Mouse (Mus musculus) limb, embryonic 14.5 days (tissue): Measurements from ENCODE around the gene Hspa12a. TPM values are rescaled to one million over a fixed set of nuclear protein-coding genes. Genes with fewer than 3 reads are reported as not detected.
A peak's percentile ranks its signal among the peaks of the same experiment; 100 is the strongest.

Experiments used
- ATAC-seq: fragments of 200-750 bp; cut with Nextera tagmentation; 2 replicates; pipeline ENCODE4 v1.8.0; 2017; ENCODE audit warnings: low read depth, moderate number of reproducible peaks, moderate TSS enrichment; ENCODE audit not compliant: low FRiP score
- DNase-seq: peaks from one replicate; pipeline ENCODE4 v3.0.0-alpha.2; 2015; ENCODE audit warnings: low spot score
- H3K27ac ChIP-seq: fragments of 300-500 bp; sonication (generic); replicated peaks from 2 replicates; pipeline ENCODE4 v1.5.1; 2014; ENCODE audit warnings: low read depth, mild to moderate bottlenecking, low read length, moderate library complexity, mixed read lengths
- H3K27me3 ChIP-seq: fragments of 300-500 bp; sonication (generic); 2 replicates; pipeline ENCODE4 v1.6.1; 2014; ENCODE audit warnings: low read length, mixed read lengths; ENCODE audit not compliant: control insufficient read depth, insufficient read depth
- H3K36me3 ChIP-seq: fragments of 300-500 bp; sonication (generic); 2 replicates; pipeline ENCODE4 v1.6.1; 2014; ENCODE audit warnings: mild to moderate bottlenecking, low read length, moderate library complexity, mixed read lengths; ENCODE audit not compliant: control insufficient read depth, insufficient read depth
- H3K4me1 ChIP-seq: fragments of 300-500 bp; sonication (generic); 2 replicates; pipeline ENCODE4 v1.6.1; 2014; ENCODE audit warnings: antibody characterized with exemption, low read length, mixed read lengths; ENCODE audit not compliant: control insufficient read depth, insufficient read depth
- H3K4me2 ChIP-seq: fragments of 300-500 bp; sonication (generic); replicated peaks from 2 replicates; pipeline ENCODE4 v1.6.1; 2014; ENCODE audit warnings: low read depth, mild to moderate bottlenecking, low read length, moderate library complexity; ENCODE audit not compliant: severe bottlenecking
- H3K4me3 ChIP-seq: fragments of 300-500 bp; sonication (generic); replicated peaks from 2 replicates; pipeline ENCODE4 v1.5.1; 2014; ENCODE audit warnings: low read length
- H3K9ac ChIP-seq: fragments of 300-500 bp; sonication (generic); 2 replicates; pipeline ENCODE4 v1.6.1; 2014; ENCODE audit warnings: mild to moderate bottlenecking, low read depth, low read length, moderate library complexity; ENCODE audit not compliant: severe bottlenecking
- H3K9me3 ChIP-seq: fragments of 300-500 bp; sonication (generic); 2 replicates; pipeline ENCODE4 v1.6.1; 2016; ENCODE audit warnings: low read length; ENCODE audit not compliant: control insufficient read depth
- POLR2A ChIP-seq: fragments of 200-500 bp; IDR thresholded peaks from 2 replicates; pipeline ENCODE4 v1.8.0; 2012; ENCODE audit warnings: inconsistent platforms, mild to moderate bottlenecking, moderate library complexity, borderline replicate concordance; ENCODE audit not compliant: insufficient read depth, insufficient read length; ENCODE audit errors: extremely low read depth
- WGBS: fragments of 180-500 bp; shearing (Covaris S2); extraction: QIAGEN DNeasy Blood & Tissue Kit; methylation state at CpG from one replicate; pipeline ENCODE4 v1.1.7; 2014; 5-methylcytosine and 5-hydroxymethylcytosine counted together
- polyA plus RNA-seq, 2 experiments: library from polyadenylated mRNA; depleted of rRNA in 1 of 2; stranded (reverse) in 1 of 2; unstranded in 1 of 2; fragments of >200 nt; fragmentation: Nextera tagmentation in 1 of 2; extraction: Ambion mirVana in 1 of 2; gene quantifications; 2 replicates each; pipeline versions ENCODE4 v1.2.1 to v1.2.3; 2012 to 2014

The Hspa12a gene
- polyA plus RNA-seq, 2 experiments, result 2.4 to 6.1 TPM

GRCm38 (mm10) chr19:58975216-58975863 is 31.9 kb upstream of the Hspa12a start:
- Histone ChIP-seq H3K4me3 (no peak overlapping the region), H3K27me3 (peaks cover 5% of the 10 kb centered on the region; the same call in 1 of the 2 replicates), H3K36me3 (no peaks in the 10 kb centered on the region), H3K4me1 (0 out of 2 replicates have a peak, but pooled peaks cover 5% of the 10 kb centered on the region), H3K9ac (no peak overlapping the region), H3K27ac (no peak overlapping the region), H3K9me3 (no peaks in the 10 kb centered on the region), H3K4me2 (no peak overlapping the region)
- no peak for DNase-seq
- peak; percentile 65; the same call in 1 of the 2 replicates for ATAC-seq
- 55% methylated on average over 11 of the region's 11 CpGs for WGBS
- TF ChIP-seq POLR2A, result no peak

GRCm38 (mm10) chr19:58974126-58974525 is 30.7 kb upstream of the Hspa12a start:
- Histone ChIP-seq H3K36me3 (no peaks in the 10 kb centered on the region), H3K27me3 (peaks cover 5% of the 10 kb centered on the region; the same call in 1 of the 2 replicates), H3K9me3 (no peaks in the 10 kb centered on the region), H3K4me2 (no peak overlapping the region), H3K9ac (no peak overlapping the region), H3K4me1 (0 out of 2 replicates have a peak, but pooled peaks cover 1% of the 10 kb centered on the region), H3K27ac (no peak overlapping the region), H3K4me3 (no peak overlapping the region)
- 87% methylated on average over 8 of the region's 8 CpGs for WGBS
- no peak for ATAC-seq
- no peak for DNase-seq
- TF ChIP-seq POLR2A, result no peak

GRCm38 (mm10) chr19:58970826-58971225 is 27.4 kb upstream of the Hspa12a start:
- no peaks in the 10 kb centered on the region for H3K36me3 ChIP-seq
- DNase-seq (no peak), ATAC-seq (no peak)
- H3K4me2 ChIP-seq, result 0 out of 2 replicates have a peak overlapping the region, but pooled peaks have one; percentile 7
- WGBS, result 22% methylated on average over 13 of the region's 13 CpGs
- no peak overlapping the region for H3K27ac ChIP-seq
- H3K4me3 ChIP-seq, result peak overlapping the region; percentile 14; the same call in 1 of the 2 replicates
- H3K4me1 ChIP-seq, result peaks cover 7% of the 10 kb centered on the region
- TF ChIP-seq POLR2A, result no peak
- no peaks in the 10 kb centered on the region for H3K9me3 ChIP-seq
- H3K9ac ChIP-seq, result no peak overlapping the region
- peaks cover 5% of the 10 kb centered on the region; the same call in 1 of the 2 replicates for H3K27me3 ChIP-seq

- Histone ChIP-seq H3K4me2 (no peak overlapping the region; the same call in 1 of the 2 replicates), H3K4me1 (peaks cover 7% of the 10 kb centered on the region), H3K36me3 (no peaks in the 10 kb centered on the region), H3K27ac (no peak overlapping the region), H3K4me3 (no peak overlapping the region), H3K27me3 (peaks cover 5% of the 10 kb centered on the region; the same call in 1 of the 2 replicates), H3K9ac (no peak overlapping the region), H3K9me3 (no peaks in the 10 kb centered on the region)
- TF ChIP-seq POLR2A, result no peak
- whole genome bisulfite sequencing, result 27% methylated on average over 15 of the region's 15 CpGs
- DNase-seq (no peak), ATAC-seq (no peak)
Measured at GRCm38 (mm10) chr19:58968731-58969506, 25.5 kb upstream of the Hspa12a start.

- no peaks in the 10 kb centered on the region for H3K27me3 ChIP-seq
- H3K27ac ChIP-seq, result no peak overlapping the region
- H3K4me2 ChIP-seq, result no peak overlapping the region
- DNase-seq, result no peak
- no peak for TF ChIP-seq POLR2A
- no peak overlapping the region for H3K9ac ChIP-seq
- no peak overlapping the region for H3K4me3 ChIP-seq
- ATAC-seq, result no peak
- WGBS, result 20% methylated on average over 8 of the region's 8 CpGs
- no peaks in the 10 kb centered on the region for H3K9me3 ChIP-seq
- H3K36me3 ChIP-seq, result no peaks in the 10 kb centered on the region
- H3K4me1 ChIP-seq, result no peaks in the 10 kb centered on the region
Measured at GRCm38 (mm10) chr19:58963011-58963410, 19.6 kb upstream of the Hspa12a start.
